Mouse (Mus musculus) heart, postnatal 4 days (tissue): ENCODE data around the gene Ugt1a6a. TPM values are rescaled to one million over a fixed set of nuclear protein-coding genes. Genes with fewer than 3 reads are reported as not detected.

Source experiments
- DNase-seq: peaks from one replicate; pipeline ENCODE4 v3.0.0; 2021
- total RNA-seq, 2 experiments: library from RNA; stranded (reverse); gene quantifications; 2 replicates each; pipeline ENCODE4 v1.2.3; 2021

The Ugt1a6a gene
- total RNA-seq, 2 experiments from 2014 or later: 0.63 to 0.81 TPM

- DNase-seq: peak; percentile 10
Observed at GRCm38 (mm10) chr1:88230421-88230820, 95.8 kb downstream of the Ugt1a6a start.

DNA sequence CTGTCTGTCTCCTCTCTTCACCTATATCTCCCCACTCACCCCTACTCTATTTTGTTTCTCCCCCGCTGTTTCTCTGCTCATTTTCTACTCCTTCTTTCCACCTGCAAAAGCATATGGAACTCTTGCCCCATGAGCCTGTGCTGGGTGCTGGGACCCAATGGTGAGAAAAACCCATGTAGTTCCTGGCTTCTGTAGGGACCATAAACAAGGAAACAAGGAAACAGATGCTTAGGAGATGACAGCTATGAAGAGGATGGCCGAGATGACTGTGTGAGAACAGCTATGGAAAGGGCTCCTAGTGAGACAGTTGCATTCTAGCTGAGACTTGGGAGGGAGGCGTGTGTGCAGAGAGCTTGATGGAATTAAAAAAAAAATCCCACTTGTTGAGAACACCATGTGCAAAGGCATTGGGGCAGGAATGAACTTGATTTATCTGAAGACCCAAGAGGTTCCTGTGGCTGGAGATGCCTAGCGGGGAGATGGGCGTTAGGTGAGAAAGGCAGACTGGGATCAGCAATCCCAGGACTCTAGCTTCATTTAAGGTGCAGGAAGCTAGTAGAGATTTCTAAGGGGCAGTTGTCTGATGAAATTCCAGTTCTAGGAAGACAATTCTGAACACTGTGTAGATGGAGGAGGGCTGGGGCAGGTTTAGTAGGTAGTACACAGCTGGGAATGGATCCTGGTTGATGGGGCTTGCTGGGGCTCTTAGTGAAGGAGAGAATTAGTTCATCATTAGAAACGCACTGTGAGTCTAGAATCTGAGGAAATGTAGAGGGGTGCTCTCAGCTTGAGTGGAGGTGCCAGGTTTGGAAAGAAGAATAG, 96.6 kb downstream of the Ugt1a6a start:
- DNase-seq: peak; percentile 4

GRCm38 (mm10) chr1:88231803-88232499, 97.3 kb downstream of the Ugt1a6a start:
- peak; percentile 8 for DNase-seq

- no peak for DNase-seq
Observed at GRCm38 (mm10) chr1:88232664-88233380, 98.2 kb downstream of the Ugt1a6a start.

- no peak for DNase-seq
Observed at GRCm38 (mm10) chr1:88233421-88234247, 99.0 kb downstream of the Ugt1a6a start.

DNA sequence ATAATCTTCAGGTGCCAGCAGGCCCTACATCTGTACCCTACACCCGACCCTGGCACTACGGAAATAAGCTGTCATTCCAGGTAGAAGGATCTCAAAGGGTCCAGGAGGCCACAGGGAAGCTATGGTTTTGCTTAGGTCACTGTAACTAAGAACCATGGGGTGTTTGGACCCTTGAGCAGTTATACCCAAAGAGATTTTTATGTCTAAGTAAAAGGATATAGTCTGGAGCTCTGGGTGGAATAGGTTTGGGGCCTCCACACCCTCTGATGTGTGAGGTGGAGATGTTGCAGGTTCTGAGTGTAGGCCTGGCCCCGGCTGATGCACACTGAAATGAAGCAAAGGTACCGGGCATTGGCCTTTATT, 99.6 kb downstream of the Ugt1a6a start:
- DNase-seq: no peak

DNA sequence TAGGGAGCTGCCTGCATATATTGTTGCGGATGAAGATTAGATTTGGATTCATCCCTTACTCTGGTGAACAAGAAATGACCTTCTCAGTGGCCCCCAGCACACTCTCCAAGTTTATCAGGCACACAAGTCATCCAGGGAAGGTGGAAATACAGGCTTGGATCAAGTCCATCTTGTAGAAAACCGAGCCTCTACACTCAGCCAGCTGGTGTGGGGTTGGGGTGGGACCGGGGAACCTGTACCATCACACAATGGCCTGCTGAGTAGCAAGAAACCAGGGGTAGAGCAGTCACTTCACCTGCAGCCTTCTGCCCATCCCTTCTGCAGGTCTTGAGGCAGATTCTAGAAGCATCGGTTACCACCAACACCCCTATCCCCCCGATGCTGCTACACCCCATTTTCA, 100.0 kb downstream of the Ugt1a6a start:
- no peak for DNase-seq

GRCm38 (mm10) chr1:88235046-88235893, 100.7 kb downstream of the Ugt1a6a start:
- no peak for DNase-seq

GRCm38 (mm10) chr1:88235894-88236415, 101.3 kb downstream of the Ugt1a6a start:
- DNase-seq: no peak

DNA sequence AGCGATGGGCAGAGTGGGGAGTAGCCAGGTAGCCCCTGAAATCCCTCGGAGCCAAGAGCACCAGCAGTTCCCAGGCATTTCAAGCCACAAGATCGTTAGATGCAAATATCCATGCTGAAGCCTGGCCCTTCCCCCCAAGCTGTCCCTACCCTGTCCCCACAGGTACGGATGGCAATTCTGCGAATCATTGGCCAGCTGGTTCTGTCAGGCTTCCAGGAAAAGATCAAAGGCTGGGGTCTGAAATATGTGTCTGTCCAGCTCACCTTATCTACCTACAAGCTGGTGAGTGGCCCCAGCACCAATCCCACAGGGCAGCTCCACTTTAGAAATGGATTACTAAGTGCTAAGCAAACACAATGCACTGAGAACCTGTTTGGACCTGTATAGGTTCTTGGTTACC, 102.7 kb downstream of the Ugt1a6a start:
- no peak for DNase-seq

DNA sequence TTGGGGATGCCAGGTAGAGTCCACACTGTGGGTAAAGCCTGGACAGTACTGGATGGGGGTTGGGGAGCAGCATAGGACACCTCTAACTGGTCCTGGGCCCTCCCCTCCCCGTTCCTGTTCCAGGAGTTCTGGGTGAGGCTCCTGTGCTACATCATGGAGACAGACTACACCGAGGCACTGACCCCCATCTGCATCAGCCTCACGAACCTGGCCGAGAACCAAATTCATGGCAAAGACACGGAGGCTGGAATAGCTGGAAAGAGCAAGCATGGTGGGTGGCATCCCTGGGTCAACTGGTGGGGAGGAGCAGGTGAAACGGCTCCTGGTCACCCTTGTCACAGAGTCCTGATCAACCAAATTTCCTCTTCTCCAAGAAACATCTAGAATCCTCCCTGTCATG, 104.2 kb downstream of the Ugt1a6a start:
- no peak for DNase-seq

DNA sequence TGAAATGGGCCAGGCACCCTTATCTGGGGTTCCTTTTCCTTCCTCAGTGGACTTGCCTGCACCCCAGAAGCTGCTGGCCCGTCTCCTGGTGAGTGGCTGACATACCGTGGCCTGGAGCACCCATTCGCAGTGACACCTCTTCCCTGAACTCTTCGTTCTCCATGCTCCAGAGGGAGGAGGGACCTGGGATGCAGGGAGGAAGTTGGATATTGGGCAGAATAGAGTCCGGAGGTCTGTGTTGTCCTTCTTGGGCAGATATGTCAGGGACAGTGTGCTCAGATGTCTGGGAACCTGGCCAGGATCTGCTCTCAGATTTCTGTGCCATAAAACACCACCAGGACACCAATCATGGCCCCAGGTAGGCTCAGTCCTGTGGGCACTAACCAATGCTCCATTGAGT, 105.5 kb downstream of the Ugt1a6a start:
- DNase-seq: no peak

GRCm38 (mm10) chr1:88240579-88240978, 106.0 kb downstream of the Ugt1a6a start:
- no peak for DNase-seq

DNA sequence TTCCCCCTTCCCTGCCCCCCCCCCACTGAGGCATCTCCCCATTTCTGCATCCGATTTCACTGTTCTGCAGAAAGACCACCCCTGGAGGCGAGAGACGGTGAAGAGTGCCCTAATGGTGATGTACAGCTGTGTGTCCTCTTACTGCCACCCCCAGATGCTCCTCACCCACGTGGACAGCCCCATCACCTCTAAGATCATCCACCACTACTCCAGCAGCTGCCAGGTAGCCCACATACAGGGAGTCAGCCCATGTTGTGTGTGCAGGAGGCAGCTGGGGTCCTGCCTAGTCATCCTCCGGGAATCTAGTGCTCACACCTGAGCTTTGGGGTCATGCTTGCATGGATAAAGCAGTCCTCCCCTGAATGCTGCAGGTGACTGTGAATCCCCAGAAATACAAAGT, 109.3 kb downstream of the Ugt1a6a start:
- DNase-seq: no peak

DNA sequence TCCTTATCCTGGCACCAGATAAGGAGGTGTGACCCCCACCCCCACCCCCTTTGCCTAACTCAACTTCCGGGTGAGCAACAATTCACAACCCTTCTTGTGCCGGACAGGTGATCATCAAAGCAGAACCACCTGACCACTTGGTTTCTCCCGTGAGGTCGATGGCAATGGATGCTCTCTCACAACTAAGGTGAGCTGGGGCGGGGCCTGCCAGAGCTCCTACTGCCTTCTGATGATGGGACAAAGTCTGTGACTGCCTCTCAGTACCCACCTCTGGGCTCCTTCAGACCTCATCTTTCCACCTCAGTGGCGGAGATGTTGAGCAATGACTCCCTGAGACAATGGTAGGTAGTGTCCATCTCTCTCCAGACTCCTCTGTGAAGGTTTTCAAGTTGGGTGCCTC, 111.3 kb downstream of the Ugt1a6a start:
- no peak for DNase-seq

DNA sequence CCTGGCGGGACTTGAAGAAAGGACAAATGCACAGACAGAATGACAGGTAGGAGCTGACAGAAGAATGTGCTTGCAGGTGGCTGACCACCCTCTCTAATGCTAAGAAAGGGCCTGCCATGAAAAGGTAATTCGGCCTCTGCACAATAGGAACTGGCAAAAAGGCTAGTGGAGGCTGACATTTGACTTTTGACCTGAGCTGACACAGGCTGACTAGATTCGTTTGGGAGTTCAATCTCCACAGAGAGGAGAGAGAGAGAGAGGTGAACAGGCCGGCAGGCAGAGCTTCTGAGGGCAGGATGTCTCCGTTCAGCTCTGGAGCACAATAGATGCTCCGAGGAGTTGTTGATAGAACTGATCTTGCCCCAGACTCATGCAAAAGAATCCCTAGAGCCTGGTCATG, 111.8 kb downstream of the Ugt1a6a start:
- DNase-seq: no peak

DNA sequence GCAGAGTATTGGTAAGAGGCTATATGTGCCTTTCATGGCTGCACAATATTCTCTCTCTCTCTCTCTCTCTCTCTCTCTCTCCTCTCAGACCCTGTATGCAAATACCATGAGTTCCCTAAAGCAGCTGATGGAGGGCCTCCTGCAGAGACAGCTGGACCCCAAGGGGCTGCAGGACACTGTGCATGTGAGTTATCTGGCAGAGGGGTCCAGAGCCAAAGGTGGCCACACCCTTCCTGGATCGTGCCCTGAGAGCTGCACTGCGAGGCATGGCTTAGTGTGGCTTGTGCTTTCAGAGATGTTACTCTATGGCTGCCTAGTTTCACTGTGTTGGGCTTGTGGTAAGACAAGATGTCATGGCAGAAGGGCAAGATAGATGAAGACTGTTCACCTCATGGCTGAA, 113.1 kb downstream of the Ugt1a6a start:
- DNase-seq: no peak

- no peak for DNase-seq
Observed at GRCm38 (mm10) chr1:88248658-88249057, 114.0 kb downstream of the Ugt1a6a start.

GRCm38 (mm10) chr1:88249596-88249995, 115.0 kb downstream of the Ugt1a6a start:
- DNase-seq: no peak

DNA sequence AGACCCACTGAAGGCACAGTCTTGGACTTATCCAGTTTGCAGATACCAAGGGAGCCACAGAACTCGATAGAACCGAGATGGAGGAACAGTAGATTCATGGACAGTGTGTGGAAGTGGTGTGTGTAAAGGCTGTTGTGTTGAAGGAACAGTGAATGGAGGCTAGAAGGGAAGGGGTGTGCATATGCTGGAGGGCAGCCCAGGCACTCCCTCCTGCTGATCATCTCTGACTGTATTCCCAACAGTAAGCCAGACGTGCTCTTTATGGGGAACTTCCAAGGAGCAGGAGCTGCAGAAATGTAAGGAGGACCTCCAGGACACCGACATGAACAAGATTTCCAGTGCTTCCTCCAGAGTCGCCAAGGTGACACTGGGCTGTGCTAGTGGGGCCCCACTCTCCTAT, 115.4 kb downstream of the Ugt1a6a start:
- DNase-seq: no peak

DNA sequence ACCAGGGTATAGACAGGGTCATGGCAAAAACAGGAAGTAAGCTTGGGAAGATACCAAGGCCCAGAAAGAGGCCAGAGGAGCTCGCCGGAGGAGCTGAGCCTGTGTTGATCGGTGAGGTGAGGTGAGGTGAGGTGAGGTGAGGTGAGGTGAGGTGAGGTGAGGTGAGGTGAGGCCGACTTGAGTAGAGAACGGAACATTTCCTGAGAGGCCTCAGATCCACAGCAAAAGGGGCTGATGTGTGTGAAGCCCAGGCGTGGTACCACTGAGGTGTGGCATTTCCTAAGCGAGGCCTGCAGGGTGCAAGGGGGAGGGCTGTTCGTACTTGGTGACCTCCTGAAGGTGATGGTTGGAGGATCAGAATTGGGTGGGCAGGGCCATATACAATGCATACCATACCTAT, 118.5 kb downstream of the Ugt1a6a start:
- DNase-seq: no peak
